Mouse (Mus musculus): ENCODE measurements around the gene Shisa8.
A peak's percentile ranks its signal among the peaks of the same experiment; 100 is the strongest.
"Not testable (repeated sequence)": the region's sequence is repeated elsewhere in the genome, so short reads cannot be mapped to it uniquely, and the experiment has no call there.

The Shisa8 gene

DNA sequence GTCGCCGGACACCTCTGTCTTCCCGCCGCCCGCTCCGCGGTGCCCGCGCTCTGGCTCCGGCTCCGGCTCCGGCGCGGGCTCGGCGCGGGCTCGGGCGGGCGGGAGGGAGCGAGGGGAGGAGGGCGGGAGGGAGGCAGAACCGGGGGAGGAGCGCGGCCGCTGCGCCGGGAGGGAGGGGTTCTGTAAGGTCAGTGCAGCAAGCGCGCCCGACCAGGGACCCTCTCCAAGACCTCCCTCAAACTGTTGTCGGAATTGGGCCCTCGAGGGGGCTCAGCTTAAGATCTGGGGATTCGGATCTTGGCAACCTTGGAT, at the start of gene Shisa8:
TSS of gene Shisa8 (minus strand) at position 64 of the 312 bp plus-strand sequence.
- no peak for DNase-seq (ENCODE audit: low read depth, low spot score)

DNA sequence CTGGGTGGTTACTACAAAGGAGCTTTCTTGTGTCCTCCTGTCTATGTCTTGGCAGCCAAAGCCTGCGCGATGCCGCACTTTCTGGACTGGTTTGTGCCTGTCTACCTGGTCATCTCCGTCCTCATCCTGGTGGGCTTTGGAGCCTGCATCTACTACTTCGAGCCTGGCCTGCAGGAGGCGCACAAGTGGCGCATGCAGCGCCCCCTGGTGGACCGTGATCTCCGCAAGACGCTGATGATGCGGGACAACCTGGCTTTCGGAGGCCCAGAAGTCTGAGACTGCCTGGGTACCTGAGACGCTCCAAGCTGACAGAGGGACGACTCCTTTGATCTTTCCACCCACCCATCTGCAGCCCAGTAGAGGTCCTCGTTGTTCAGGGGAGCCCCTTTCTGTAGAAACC, 46.9 kb upstream of the Shisa8 start:
- DNase-seq (ENCODE audit: low read depth, low spot score) = no peak

DNA sequence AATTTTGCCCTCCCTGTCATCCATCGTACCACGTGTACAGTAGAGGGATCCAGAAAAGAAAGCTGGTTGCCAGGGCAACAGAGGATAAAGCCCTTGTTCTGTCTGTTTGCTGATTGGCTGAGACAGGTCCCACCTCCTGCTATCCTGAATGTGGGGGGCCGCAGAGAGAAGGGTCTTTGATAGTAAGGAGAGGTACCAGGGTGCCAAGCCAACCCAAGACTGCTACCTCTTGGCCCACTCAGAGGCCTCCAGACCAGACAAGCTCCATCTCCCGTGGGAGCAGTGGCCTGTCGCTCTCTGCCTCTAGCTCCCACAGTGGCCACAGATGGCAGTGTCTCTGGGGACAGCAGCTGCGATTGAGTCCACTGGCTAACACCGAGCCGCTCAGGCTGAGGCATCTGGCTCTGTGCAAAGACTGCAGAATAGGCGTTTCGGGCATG, 43.3 kb upstream of the Shisa8 start:
- peak; percentile 56 for DNase-seq (ENCODE audit: low read depth, low spot score)

DNA sequence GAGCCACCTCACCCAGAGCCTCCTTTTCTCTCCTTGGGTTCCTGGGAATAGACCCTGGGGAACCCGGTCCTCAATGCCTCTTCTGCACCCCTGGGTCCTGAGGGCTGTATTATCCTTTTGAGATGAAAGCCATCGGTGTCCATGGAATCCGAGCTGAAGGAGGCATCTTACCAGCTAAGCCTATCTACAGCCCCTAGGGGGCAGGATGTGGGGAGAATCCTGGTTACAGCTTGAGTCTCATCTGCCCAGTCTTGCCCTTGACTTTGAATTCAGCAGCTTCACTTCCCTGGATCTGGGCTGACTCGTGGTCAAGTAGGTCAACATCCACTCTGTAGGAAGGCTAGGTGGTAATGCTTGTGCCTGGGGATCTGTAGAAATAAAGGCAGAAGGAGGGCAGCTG, 42.6 kb upstream of the Shisa8 start:
- no peak for DNase-seq (ENCODE audit: low read depth, low spot score)

DNA sequence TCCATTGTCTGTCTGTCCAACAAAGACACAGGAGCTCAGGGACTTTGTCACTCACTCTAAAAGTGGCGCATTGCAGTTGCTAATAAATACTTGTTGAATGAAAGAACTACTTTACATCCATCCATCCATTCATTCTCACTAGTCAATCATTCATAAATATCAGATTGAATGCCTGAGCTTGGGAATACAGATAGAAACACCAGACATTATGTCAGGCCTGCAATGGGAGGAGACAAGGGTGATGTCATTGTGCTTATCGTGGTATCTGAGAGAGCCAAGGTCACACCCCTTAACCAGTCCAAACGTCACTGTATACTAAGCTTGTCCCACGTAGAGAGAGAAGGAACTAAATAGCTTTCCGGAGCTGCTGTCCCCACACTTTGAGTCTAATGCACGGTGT, 39.5 kb upstream of the Shisa8 start, which contains the start of gene 1500009C09Rik:
TSS of gene 1500009C09Rik (plus strand) at position 301 of the 400 bp plus-strand sequence.
- no peak for DNase-seq (ENCODE audit: low read depth, low spot score)

DNA sequence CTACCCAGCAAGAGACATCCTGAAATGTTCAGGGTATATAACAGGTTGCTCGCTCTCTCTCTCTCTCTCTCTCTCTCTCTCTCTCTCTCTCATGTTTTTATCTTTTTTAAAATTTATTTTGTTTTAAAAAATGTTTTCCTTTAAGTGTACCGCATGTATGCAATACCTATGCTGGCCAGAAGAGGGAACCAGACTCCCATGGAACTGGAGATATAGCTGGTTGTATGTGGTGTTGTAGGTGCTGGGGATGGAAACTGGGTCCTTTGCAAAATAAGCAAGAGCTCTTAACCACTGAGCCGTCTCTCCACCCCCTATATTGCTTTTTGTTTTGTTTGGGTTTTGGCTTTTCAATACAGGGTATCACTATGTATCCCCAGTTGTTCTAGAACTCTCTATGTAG, 39.0 kb upstream of the Shisa8 start:
- DNase-seq (ENCODE audit: low read depth, low spot score) = no peak

DNA sequence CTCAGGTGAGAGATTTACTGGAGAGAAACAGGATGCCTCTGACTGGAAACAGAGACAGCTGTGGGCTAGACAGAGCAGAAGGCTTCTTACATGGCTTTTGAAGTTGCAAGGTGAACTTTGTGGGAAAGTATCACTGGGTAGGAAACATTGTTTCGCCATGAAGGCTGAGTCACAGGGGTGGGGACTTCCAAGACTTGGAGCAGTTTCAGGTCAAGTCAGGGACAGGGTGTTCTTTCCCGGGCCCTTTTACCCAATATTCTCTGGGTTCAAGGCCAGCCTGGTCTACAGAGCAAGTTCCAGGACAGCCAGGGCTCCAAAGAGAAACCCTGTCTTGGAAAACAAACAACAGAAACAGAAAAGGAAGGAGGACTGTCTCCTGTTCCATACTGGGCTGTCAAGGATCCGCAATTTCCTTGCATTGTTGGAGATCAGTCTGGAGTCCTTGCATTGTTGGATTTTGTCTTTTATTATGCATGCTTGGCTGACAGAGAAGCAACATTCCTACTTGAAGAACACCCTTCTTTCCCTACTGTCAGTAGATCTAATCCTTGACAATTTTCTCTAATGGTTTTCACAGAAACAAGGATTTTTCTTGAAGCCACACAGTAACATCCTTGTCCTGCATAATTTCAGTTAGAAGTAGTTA, 34.6 kb upstream of the Shisa8 start:
- no peak for DNase-seq (ENCODE audit: low read depth, low spot score)

DNA sequence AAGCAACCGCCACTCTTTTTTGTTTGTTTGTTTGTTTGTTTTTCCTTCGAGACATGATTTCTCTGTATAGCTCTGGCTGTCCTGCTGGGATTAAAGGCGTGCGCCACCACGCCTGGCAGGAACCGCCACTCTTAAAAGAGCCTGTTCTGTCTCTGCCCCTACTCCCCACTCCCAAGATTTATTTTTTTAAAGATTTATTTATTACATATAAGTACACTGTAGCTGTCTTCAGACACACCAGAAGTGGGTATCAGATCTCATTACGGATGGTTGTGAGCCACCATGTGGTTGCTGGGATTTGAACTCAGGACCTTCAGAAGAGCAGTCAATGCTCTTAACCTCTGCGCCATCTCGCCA, 32.2 kb upstream of the Shisa8 start:
- not testable (repeated sequence) for DNase-seq (ENCODE audit: low read depth, low spot score)

DNA sequence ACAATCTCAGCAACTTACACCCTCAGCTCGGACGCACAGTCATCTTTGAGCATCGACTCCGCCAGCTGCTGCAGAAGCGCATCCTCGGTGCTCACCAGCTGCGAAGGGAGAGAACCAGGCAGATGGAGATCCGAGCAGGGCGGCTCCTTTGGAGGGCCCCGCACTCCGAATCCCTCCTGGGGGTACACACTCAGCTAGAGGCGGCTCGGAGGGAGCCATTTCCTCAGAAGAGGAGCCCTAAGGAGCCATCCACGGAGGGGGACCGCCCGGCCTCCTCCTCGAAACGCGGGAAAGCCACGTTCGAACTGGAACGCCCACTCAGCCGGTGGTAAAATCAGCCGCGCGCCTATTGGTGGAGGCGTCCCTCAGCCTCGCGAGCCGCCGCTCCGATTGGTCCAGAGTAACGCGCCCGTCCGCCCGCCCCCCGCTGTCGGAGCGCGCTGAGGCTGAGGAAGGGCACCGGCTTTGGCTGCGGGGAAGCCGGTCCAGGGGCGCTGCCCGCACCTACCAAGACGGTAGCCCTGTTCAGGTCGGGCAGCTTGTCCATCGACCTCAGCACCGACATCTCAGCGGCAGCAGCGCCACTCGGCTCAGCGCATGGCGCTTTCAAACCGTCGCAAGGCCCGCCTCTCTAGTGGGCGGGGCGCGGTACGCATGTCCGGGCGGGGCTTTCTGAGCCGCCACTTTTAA, 31.6 kb upstream of the Shisa8 start, which contains the start of gene Cenpm:
TSS of gene Cenpm (minus strand) at position 634 of the 690 bp plus-strand sequence.
- peak; percentile 68 for DNase-seq (ENCODE audit: low read depth, low spot score)

DNA sequence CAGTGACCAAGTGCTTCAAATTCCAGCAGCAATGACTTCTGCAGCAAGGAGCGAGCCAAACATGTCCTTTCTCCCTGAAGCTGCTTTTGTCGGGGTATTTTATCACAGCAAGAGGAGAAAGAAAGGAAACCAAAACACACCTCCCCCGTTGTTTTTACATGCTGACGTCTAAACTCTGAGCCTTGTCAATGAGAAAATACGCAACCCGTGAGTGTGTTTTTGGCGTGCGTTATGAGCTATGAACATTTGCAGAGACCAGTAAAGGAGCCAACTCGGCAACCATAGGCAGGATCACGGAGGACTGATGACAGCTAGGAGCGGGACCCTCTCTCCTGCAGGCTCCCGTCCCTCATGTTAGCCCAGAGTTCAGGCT, 31.1 kb upstream of the Shisa8 start:
- DNase-seq (ENCODE audit: low read depth, low spot score) = no peak

DNA sequence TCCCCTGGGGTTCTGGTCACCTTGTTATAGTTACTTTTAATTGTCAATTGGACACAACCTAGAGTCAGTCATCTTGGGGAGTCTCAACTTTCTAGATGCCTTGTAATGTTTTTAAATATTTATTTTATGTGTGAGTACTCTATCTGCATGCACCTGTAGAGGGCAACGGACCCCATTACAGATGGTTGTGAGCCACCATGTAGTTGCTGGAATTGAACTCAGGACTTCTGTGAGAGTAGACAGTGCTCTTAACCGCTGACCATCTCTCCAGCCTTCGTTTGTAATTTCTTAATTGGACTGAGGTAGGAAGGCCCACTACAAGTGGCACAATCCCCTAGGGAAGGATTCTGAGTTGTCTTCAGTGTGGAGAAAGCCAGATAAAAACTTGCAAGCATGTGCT, 30.7 kb upstream of the Shisa8 start:
- DNase-seq (ENCODE audit: low read depth, low spot score) = no peak

DNA sequence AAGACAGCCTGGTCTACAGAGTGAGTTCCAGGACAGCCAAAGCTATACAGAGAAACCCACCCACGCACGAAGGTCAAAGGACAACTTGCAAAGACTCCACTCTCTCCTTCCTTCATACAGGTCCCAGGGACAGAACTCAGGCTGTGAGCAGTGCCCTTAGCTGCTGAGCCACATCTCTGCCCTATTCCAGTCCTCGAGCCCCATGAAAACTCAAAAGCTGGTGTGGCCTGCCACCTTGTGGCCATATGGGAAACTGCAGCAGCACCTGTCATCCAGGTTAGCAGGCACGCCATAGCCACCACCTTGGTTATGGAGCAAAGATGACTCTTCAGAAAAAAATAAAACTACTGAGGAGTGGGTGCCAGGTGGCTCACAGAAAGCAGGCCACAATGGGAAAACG, 23.9 kb upstream of the Shisa8 start:
- peak; percentile 57 for DNase-seq (ENCODE audit: low read depth, low spot score)

DNA sequence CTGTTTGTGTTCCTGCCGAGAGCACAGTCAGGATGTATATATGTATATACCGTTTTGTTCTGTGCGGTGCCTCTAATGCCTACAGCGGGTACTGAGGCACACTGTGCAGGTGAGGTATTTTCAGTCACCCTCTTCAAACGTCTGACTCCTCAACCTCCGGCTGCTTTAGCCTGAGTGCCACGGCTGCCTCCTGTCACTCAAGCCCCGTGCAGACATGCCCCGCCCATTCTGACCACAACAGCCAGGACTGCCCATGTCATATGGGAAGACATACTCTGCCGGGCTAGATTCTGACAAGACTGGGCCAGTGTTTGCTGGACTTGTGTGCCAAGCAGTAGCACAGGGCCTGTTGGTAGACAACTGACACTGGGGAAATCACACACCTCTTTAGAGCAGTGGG, 23.0 kb upstream of the Shisa8 start:
- DNase-seq (ENCODE audit: low read depth, low spot score) = no peak

DNA sequence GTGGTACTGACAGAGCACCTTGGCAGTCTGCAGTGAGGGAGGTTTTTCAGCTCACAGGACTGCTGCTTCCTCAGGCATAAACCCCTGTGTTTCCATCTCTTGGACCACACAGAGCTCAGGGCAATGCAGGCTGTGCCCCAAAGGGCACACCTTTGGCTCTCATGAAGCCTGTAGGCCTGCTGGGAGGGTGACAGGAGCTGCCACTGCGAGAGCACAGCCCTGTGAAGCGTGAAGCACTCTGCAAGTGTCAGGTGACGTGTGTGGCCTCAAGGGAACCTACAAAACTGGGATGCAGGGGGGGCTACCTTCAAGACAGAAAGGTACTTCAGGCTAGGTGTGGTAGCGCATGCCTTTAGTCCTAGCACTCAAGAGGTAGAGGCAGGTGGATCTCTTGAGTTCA, 20.0 kb upstream of the Shisa8 start:
- DNase-seq (ENCODE audit: low read depth, low spot score) = no peak

DNA sequence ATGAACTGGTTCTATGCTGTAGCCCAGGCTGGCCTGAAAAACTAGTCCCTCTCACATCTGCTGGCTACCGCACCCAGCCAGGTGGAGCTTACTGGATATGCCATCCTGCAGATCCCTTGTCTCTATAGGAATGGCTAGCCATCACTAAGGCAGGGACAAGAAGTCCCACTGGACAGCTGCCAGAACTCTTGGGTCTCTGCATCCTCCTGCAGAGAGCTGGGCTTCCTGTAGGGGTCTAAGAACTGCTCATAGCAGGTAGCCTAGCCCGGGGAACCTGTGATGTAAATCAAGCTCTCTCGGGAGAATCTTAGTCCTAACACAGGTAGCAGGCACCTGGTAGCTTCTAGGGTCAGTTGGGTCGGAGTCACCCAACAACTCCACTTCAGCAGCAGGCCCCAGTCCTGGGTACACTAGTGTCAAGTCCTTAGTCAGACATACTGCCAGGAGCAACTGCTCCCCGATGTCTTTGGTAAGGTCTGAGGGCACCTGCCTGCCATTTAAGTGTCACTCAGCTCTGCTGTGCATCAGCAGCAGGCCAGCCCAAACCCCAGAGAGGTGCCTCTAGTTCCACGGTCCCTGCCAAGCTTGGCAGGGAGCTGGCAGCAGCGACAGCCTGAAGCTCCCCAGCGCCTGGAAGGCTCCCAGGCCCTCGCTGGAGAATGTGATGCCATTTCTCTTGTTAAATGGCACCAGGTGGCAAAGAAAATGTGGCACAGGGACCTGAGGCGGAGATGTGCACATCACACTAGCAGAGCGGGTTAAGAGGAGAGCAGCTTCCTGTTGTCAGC, 19.2 kb upstream of the Shisa8 start:
- DNase-seq (ENCODE audit: low read depth, low spot score) = no peak

DNA sequence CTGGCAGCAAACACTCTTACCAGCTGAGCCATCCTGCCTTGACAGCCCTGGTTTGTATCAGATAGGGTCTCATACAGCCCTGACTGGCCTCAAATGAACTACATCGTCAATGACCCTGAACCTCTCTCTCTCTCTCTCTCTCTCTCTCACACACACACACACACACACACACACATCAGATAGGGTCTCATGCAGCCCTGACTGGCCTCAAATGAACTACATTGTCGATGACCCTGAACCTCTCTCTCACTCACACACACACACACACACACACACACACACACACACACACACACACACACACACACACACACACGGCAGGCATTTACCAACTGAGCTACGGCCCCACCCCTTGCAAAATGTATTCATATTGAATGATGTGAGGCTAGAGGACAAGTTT, 18.5 kb upstream of the Shisa8 start:
- no peak for DNase-seq (ENCODE audit: low read depth, low spot score)

DNA sequence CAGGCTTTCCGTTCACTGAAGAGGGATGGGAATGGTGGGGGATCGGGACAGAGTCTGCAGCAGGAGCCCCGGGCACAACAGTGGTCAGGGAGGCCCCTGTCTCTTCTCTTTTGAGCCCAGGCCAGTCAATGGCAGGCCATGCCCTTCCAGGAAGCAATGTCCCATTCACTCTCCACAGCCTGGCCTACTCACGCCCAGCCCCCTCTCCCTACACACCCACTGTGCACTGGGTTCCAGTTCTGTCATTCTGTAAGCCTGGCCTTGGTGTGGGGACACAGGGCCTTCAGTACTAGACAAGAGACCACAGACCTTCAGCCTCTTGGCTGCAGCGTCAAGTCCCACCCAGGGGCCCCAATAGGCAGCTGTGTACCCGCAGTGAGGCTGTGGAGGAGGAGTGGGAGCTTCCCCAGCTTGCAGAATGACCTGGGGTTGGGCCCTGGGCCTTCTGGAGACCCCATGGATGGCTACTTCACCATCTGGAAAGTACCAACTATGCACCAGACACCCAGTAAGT, 17.5 kb upstream of the Shisa8 start:
- no peak for DNase-seq (ENCODE audit: low read depth, low spot score)

DNA sequence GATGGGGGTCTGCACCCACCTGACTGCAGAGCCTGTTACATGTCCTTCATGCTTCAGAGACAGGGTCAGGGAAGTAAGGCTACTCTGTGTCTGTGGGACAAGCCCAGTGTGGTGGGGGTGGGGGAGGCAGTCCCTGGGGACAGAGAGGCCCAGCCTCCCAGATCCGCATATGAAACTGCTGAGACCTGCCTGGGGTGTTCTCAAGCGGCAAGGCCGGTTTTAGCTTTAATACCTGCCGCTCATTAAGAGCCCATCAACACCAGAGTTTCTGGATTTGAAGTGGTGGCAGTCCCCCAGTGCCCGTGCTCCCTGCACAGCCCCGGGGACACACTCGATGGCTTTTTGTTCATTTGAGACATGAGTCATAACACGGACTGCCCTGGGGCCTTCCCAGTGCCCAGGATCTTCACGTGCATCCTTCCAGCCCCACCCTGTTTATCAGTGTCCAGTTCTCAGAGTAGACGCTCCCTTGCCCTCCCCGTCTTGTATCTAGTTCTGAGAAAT, 17.0 kb upstream of the Shisa8 start:
- DNase-seq (ENCODE audit: low read depth, low spot score) = no peak

DNA sequence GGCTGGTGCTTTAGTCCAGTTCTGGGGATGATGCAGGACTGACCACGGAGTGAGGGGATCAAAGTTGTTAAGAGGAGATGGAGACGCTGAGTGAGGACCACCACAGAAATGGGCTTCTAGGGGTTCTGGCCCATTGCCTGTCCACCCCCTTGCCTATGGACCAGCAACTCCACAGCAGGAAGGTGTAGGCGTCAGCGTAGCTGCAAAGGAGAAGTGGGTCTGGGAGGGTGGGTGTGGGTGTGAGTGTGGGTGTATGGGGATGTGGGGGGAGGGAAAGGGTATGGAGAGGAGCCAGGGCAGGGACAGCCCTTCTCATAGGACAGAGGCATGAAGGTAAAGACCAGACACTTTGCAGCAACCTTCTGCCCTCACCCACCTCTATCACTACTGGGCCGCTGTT, 13.2 kb upstream of the Shisa8 start:
- DNase-seq (ENCODE audit: low read depth, low spot score) = no peak

DNA sequence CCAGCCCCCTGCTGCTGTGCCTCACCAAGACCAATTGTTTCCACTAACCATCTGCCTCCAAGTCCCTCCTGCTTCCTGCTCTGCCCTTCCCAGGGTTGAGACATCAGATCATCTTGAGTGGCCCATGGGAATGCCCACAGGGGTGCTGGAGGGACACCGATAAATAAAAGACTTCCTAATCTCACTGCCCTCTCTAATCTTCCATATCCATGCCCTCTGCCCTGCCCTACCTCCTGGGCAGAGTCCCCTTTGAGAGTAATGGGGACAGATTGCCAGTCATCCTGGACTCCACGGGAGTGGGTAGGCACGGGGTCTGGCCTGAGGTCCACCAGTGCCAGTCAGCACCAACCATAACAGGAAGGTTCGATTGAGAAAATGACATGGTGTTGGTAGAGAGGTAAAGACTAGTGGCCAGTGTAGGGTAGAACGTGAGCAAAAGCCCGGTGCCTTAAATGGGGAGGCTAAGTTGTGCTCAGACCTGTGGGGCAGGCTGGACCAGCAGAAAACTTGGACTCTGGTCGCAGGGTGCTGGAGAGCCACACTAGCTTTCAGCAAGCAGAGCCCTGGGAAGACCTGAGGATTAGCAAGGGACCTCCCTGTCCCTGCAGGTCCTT, 12.1 kb upstream of the Shisa8 start:
- DNase-seq (ENCODE audit: low read depth, low spot score) = no peak

DNA sequence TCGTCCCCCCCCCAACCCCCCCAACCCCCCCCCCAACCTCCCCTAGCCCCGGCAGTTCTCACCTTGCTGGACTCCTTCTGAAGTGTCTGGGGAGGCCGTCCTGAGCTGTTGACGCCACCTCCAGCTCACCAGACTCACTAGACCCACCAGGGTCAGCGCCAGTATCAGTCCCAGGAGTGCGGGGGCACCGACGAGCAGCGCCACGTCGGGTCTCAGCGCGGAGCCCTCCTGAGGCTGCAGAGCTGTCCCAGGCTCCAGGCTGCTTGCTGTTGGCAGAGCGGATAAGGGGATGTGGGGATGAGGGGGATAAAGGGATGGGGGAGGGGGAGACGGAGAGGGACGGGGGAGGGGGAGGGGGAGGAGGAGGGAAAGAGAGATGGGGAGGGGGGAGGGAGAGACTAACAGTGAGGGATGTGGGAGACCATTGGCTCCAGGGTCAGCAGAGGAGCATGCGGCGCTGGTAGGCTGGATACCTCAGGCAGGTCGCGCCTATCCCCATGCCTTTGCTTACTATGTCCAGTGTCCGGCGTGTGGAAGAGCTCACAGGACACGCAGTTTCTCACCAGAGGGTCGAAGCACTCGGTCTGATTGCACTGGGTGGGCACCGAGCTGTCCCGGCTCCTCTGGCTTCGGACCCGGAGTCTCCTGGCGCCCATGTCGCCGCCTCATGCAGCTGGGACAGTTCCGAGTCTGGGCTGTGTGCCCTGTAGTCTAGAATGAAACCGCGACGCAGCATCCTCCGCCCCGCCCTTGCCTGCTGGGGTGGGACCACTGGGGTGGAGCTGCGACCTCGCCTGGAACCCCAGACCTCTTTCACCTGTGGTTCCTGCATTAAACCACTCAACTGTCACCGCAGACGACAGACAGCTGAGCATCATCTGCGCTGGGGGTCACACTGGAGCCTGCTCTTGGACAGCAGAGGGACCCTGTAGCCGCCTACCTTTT, 11.3 kb upstream of the Shisa8 start, which contains the start of gene Tnfrsf13c:
TSS of gene Tnfrsf13c (minus strand) at position 713 of the 945 bp plus-strand sequence.
- DNase-seq (ENCODE audit: low read depth, low spot score) = no peak

All from retina, adult 2 months (tissue).